Mouse (Mus musculus) CH12.LX (cell line): ENCODE data around the gene Pbdc1. TPM values are rescaled to one million over a fixed set of nuclear protein-coding genes. Genes with fewer than 3 reads are reported as not detected.
A peak's percentile ranks its signal among the peaks of the same experiment; 100 is the strongest.

Experiments used
- DNase-seq: peaks from one replicate; pipeline ENCODE4 v3.0.0-alpha.2; 2013; ENCODE audit errors: extremely low read depth
- H3K27ac ChIP-seq: 2 replicates; pipeline ENCODE4 v1.5.1; 2012; ENCODE audit warnings: low read depth, mild to moderate bottlenecking, control low read depth, moderate library complexity; ENCODE audit not compliant: insufficient read depth
- H3K27me3 ChIP-seq: replicated peaks from 2 replicates; pipeline ENCODE3; 2012; ENCODE audit warnings: inconsistent platforms
- H3K36me3 ChIP-seq, 2 experiments: replicated peaks in 1 of 2; 2 replicates each; pipeline versions ENCODE3 to v1.6.1; 2012; ENCODE audit warnings: inconsistent platforms in 1 of 2, low read length in 1 of 2, mild to moderate bottlenecking in 1 of 2, mixed read lengths in 1 of 2, moderate library complexity in 1 of 2; ENCODE audit not compliant: control insufficient read depth in 1 of 2, insufficient read depth in 1 of 2
- H3K4me1 ChIP-seq, 2 experiments: 2 replicates each; pipeline ENCODE4 v1.6.1; 2012; ENCODE audit warnings: inconsistent platforms in 1 of 2, moderate library complexity in 1 of 2; ENCODE audit not compliant: insufficient read depth in 2 of 2, control insufficient read depth in 1 of 2
- H3K4me2 ChIP-seq: 2 replicates; pipeline ENCODE4 v1.6.1; 2012; ENCODE audit warnings: low read depth, mild to moderate bottlenecking, control low read depth; ENCODE audit not compliant: poor library complexity, insufficient read depth, severe bottlenecking
- H3K4me3 ChIP-seq, 3 experiments: fragments of 150-350 bp in 1 of 3; sonication (generic) in 1 of 3; replicated peaks in 1 of 3; 2 replicates each; pipeline versions ENCODE3 to v1.5.1; 2011 to 2012; ENCODE audit warnings: low read depth in 2 of 3, low read length in 2 of 3, mild to moderate bottlenecking in 2 of 3, moderate library complexity in 2 of 3, control low read depth in 1 of 3, improper control_type of control experiment in 1 of 3, inconsistent platforms in 1 of 3, mixed read lengths in 1 of 3; ENCODE audit not compliant: poor library complexity in 1 of 3
- H3K79me2 ChIP-seq: replicated peaks from 2 replicates; pipeline ENCODE4 v1.6.1; 2012; ENCODE audit warnings: mild to moderate bottlenecking, moderate library complexity; ENCODE audit not compliant: control insufficient read depth, poor library complexity, insufficient read depth, severe bottlenecking; ENCODE audit errors: extremely low read depth
- H3K9ac ChIP-seq: 2 replicates; pipeline ENCODE4 v1.6.1; 2012; ENCODE audit warnings: low read depth, mild to moderate bottlenecking, control low read depth, moderate library complexity; ENCODE audit not compliant: insufficient read depth
- H3K9me3 ChIP-seq: replicated peaks from 2 replicates; pipeline ENCODE3; 2012; ENCODE audit warnings: low read length, inconsistent platforms, mixed read lengths
- CHD1 ChIP-seq: IDR thresholded peaks from 2 replicates; pipeline ENCODE4 v1.6.1; 2012; ENCODE audit warnings: low read depth, low read length, improper control_type of control experiment, inconsistent platforms
- CTCF ChIP-seq, 2 experiments: IDR thresholded peaks in 1 of 2; conservative IDR thresholded peaks in 1 of 2; 2 replicates each; pipeline ENCODE4 v1.5.1; 2011 to 2012; ENCODE audit warnings: low read depth in 2 of 2, low read length in 2 of 2, improper control_type of control experiment in 1 of 2, inconsistent platforms in 1 of 2, mild to moderate bottlenecking in 1 of 2, moderate library complexity in 1 of 2
- E2F4 ChIP-seq: IDR thresholded peaks from 2 replicates; pipeline ENCODE4 v1.6.1; 2011; ENCODE audit warnings: low read depth, low read length, improper control_type of control experiment; ENCODE audit not compliant: insufficient replicate concordance
- ELF1 ChIP-seq: IDR thresholded peaks from 2 replicates; pipeline ENCODE4 v1.6.1; 2014; ENCODE audit warnings: low read depth, mild to moderate bottlenecking, inconsistent platforms, low read length, improper control_type of control experiment
- ETS1 ChIP-seq: conservative IDR thresholded peaks from 2 replicates; pipeline ENCODE4 v1.6.1; 2012; ENCODE audit warnings: low read depth, mild to moderate bottlenecking, inconsistent platforms, low read length, improper control_type of control experiment, moderate library complexity
- JUN ChIP-seq: IDR thresholded peaks from 2 replicates; pipeline ENCODE4 v1.6.1; 2011; ENCODE audit warnings: low read depth, mild to moderate bottlenecking, low read length, improper control_type of control experiment, moderate library complexity; ENCODE audit not compliant: insufficient read depth
- MAZ ChIP-seq: IDR thresholded peaks from 2 replicates; pipeline ENCODE4 v1.6.1; 2012; ENCODE audit warnings: low read depth, mild to moderate bottlenecking, inconsistent platforms, low read length, improper control_type of control experiment, moderate library complexity
- MEF2A ChIP-seq: IDR thresholded peaks from 2 replicates; pipeline ENCODE4 v1.6.1; 2014; ENCODE audit warnings: low read depth, mild to moderate bottlenecking, inconsistent platforms, low read length, improper control_type of control experiment, borderline replicate concordance
- MXI1 ChIP-seq: IDR thresholded peaks from 2 replicates; pipeline ENCODE4 v1.6.1; 2011; ENCODE audit warnings: mild to moderate bottlenecking, low read depth, low read length, improper control_type of control experiment
- NELFE ChIP-seq: IDR thresholded peaks from 2 replicates; pipeline ENCODE4 v1.6.1; 2011; ENCODE audit warnings: low read depth, low read length, improper control_type of control experiment
- POLR2A ChIP-seq: IDR thresholded peaks from 2 replicates; pipeline ENCODE4 v1.6.1; 2011; ENCODE audit warnings: low read depth, mild to moderate bottlenecking, improper control_type of control experiment, low read length
- POLR2AphosphoS2 ChIP-seq: IDR thresholded peaks from 2 replicates; pipeline ENCODE4 v1.6.1; 2011; ENCODE audit warnings: low read depth, low read length, improper control_type of control experiment
- RAD21 ChIP-seq: IDR thresholded peaks from 2 replicates; pipeline ENCODE4 v1.6.1; 2011; ENCODE audit warnings: low read depth, mild to moderate bottlenecking, low read length, improper control_type of control experiment, moderate library complexity
- TCF12 ChIP-seq: IDR thresholded peaks from 2 replicates; pipeline ENCODE4 v1.6.1; 2014; ENCODE audit warnings: low read depth, mild to moderate bottlenecking, inconsistent platforms, low read length, improper control_type of control experiment
- USF1 ChIP-seq: IDR thresholded peaks from 2 replicates; pipeline ENCODE4 v1.6.1; 2014; ENCODE audit warnings: low read depth, mild to moderate bottlenecking, inconsistent platforms, low read length, improper control_type of control experiment
- ZKSCAN1 ChIP-seq: IDR thresholded peaks from 2 replicates; pipeline ENCODE4 v1.6.1; 2012; ENCODE audit warnings: low read depth, inconsistent platforms, low read length, improper control_type of control experiment, borderline replicate concordance
- ZNF384 ChIP-seq: IDR thresholded peaks from 2 replicates; pipeline ENCODE4 v1.6.1; 2012; ENCODE audit warnings: low read depth, low read length, improper control_type of control experiment, inconsistent platforms
- dilution Hi-C: fragments of 300-500 bp; cut with MboI; formaldehyde crosslinking; loops from 2 replicates; pipeline ENCODE4 v1.14.3; 2020; ENCODE audit warnings: low sequenced_read_pairs; ENCODE audit not compliant: extremely low pct_unique_long_range_greater_than_20kb, extremely low pct_ligation_motif_present
- in situ Hi-C: fragments of 300-500 bp; cut with MboI; formaldehyde crosslinking; loops from 3 replicates; pipeline ENCODE4 v1.14.3; 2019; ENCODE audit warnings: low sequenced_read_pairs, low pct_ligation_motif_present, low pct_unique_long_range_greater_than_20kb, mixed read lengths
- polyA plus RNA-seq: library from polyadenylated mRNA; unstranded; fragments of >175 nt; gene quantifications from 2 replicates; pipeline ENCODE4 v1.2.1, GENCODE M21; 2012; ENCODE audit warnings: low read depth; ENCODE audit not compliant: insufficient read length
- total RNA-seq, 2 experiments: library from RNA; depleted of rRNA; stranded (reverse); fragments of 300-350 nt in 1 of 2; fragments of >200 nt in 1 of 2; gene quantifications; 2 replicates each; pipeline ENCODE4 v1.2.3; 2012 to 2014

The Pbdc1 gene
- total and polyA plus RNA-seq, 3 experiments: 30.9 to 59.4 (median 57.1) TPM

DNA sequence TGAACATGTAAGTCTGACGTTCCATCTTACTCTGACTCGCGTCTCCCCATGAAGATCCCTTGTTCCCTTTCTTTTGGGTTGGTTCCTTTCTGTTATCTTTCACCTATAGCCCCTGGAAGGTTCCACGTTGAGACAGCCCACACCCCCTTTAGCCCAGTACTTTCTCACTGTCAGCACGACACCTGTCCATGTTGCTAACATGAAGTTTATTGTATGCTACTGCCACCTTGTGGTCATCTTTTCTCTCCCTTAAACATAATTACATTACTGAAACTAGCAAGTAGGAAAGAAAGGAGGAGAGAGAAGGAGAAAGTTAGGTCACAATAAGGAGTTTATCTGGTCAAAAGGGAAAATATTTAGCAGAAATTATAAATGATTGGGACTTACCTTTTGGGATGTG is 24.6 kb downstream of the Pbdc1 start:
- DNase-seq: peak; percentile 33
- H3K9me3 ChIP-seq: no peaks in the 10 kb centered on the region
- H3K9ac ChIP-seq: no peak overlapping the region
- no peaks in the 10 kb centered on the region for H3K4me1 ChIP-seq
- H3K79me2 ChIP-seq: no peaks in the 10 kb centered on the region
- no peak overlapping the region for H3K4me3 ChIP-seq
- H3K27ac ChIP-seq: no peak overlapping the region
- peaks cover 9 to 29% of the 10 kb centered on the region in 2 experiments for H3K36me3 ChIP-seq
- H3K27me3 ChIP-seq: no peaks in the 10 kb centered on the region
- dilution Hi-C loops: no loop called here
- peak in 1 of 2 experiments; percentile 55; a peak in 2 of 4 replicates for TF ChIP-seq CTCF (conservative IDR thresholded peaks at IDR 0.05 in 1 of 2, IDR thresholded peaks at IDR 0.05 in 1 of 2; ENCODE audit: low read depth in 2 of 2, low read length in 2 of 2)
- no peak for TF ChIP-seq ELF1
- peak; percentile 45 for TF ChIP-seq RAD21
- TF ChIP-seq, all 38 proteins: peak for 2
- H3K4me2 ChIP-seq: no peak overlapping the region
- in situ Hi-C loops: no loop called here

DNA sequence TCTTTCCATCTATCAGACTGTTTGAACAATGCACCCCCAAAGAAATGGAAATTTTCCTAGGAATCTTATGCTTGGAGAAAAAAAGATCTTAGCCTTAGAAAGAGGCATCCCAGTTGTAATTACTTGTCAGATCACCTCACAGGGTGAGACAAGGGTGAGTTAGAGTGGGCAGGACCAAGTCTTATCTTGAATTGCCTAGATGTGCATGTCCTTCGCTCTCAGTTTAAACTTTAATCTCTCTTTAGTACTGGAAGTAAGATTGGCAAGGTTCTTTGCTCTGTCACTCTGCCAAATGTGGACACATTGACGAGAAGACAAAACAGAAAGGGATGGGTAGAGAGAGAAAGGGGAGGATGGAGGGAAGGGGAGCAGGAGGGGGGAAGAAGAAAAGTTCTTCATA is 35.4 kb downstream of the Pbdc1 start:
- DNase-seq: no peak
- Histone ChIP-seq H3K79me2 (no peaks in the 10 kb centered on the region), H3K27me3 (no peaks in the 10 kb centered on the region), H3K27ac (no peak overlapping the region), H3K4me3 (no peak overlapping the region), H3K9me3 (no peaks in the 10 kb centered on the region)
- TF ChIP-seq CTCF (conservative IDR thresholded peaks at IDR 0.05 in 1 of 2, IDR thresholded peaks at IDR 0.05 in 1 of 2; ENCODE audit: low read depth in 2 of 2, low read length in 2 of 2) (no peak), JUN (no peak), ETS1 (no peak), CHD1 (no peak), ZKSCAN1 (no peak), MAZ (no peak), ZNF384 (no peak), USF1 (no peak), TCF12 (no peak), MXI1 (no peak), NELFE (no peak), POLR2AphosphoS2 (no peak), POLR2A (no peak), MEF2A (no peak), E2F4 (no peak)
- TF ChIP-seq, all 38 proteins: peak for 0
- Histone ChIP-seq H3K4me2 (no peak overlapping the region), H3K36me3 (peaks cover 0 to 5% of the 10 kb centered on the region in 2 experiments), H3K4me1 (no peaks in the 10 kb centered on the region), H3K9ac (no peak overlapping the region)
- dilution Hi-C loops (no loop called here), in situ Hi-C loops (no loop called here)
